15 mouse cellular contexts compared by ENCODE assay signal in genomic region chr16:25531761-25532336, GRCm38 (mm10).
DNase-seq lines count a peak whose midpoint lies in the region; ATAC-seq lines count a peak whose summit lies in the region.
"Had no signal": no experiment of that assay in that cellular context is flagged by ENCODE, and none has a peak within 500 bp of the region (broad histone marks: within the 10 kb centered on the region; RNA-seq: fewer than 3 reads in every experiment).

No protein-coding gene starts in this region.

- no peaks in the 10 kb centered on the region for H3K9me3 ChIP-seq in embryonic facial prominence, embryonic 14.5 days (ENCODE audit: control insufficient read depth, low read length)
- H3K9me3 ChIP-seq in embryonic facial prominence, embryonic 10.5 days: no peaks in the 10 kb centered on the region
- H3K9me3 ChIP-seq: forebrain, embryonic 15.5 days; G1E; heart, embryonic 13.5 days; limb, embryonic 10.5 days; liver, embryonic 12.5 days had no signal

- H3K4me3 ChIP-seq in embryonic facial prominence, embryonic 14.5 days (ENCODE audit: low read depth, low read length): no peak overlapping the region
- H3K4me3 ChIP-seq in embryonic facial prominence, embryonic 10.5 days: no peak overlapping the region
- H3K4me3 ChIP-seq: forebrain, embryonic 15.5 days; heart, embryonic 13.5 days; limb, embryonic 10.5 days; liver, embryonic 12.5 days had no signal

- no peak overlapping the region for H3K4me2 ChIP-seq in embryonic facial prominence, embryonic 14.5 days (ENCODE audit: low read depth, low read length)
- H3K4me2 ChIP-seq: forebrain, embryonic 15.5 days; heart, embryonic 13.5 days; liver, embryonic 12.5 days had no signal

- no peak for ATAC-seq in embryonic facial prominence, embryonic 14.5 days (ENCODE audit: low read depth)
- ATAC-seq in erythroblast, adult 5-6 weeks (replicated peaks; ENCODE audit: low FRiP score, poor library complexity, severe bottlenecking): no peak
- ATAC-seq: liver, embryonic 12.5 days had no signal

- no peaks in the 10 kb centered on the region for H3K27me3 ChIP-seq in embryonic facial prominence, embryonic 14.5 days (replicated peaks; ENCODE audit: control insufficient read depth, insufficient read depth, low read length)
- H3K27me3 ChIP-seq in embryonic facial prominence, embryonic 10.5 days (replicated peaks; ENCODE audit: low read depth, poor library complexity, severe bottlenecking): no peaks in the 10 kb centered on the region
- H3K27me3 ChIP-seq: forebrain, embryonic 15.5 days; heart, embryonic 13.5 days; liver, embryonic 12.5 days had no signal

- H3K27ac ChIP-seq in embryonic facial prominence, embryonic 14.5 days (replicated peaks; ENCODE audit: low read depth, low read length): no peak overlapping the region
- no peak overlapping the region for H3K27ac ChIP-seq in embryonic facial prominence, embryonic 10.5 days (replicated peaks)
- H3K27ac ChIP-seq: forebrain, embryonic 15.5 days; heart, embryonic 13.5 days; limb, embryonic 10.5 days; liver, embryonic 12.5 days had no signal

- 66% methylated on average over 4 of the region's 4 CpGs for WGBS in embryonic facial prominence, embryonic 14.5 days
- 84% methylated on average over 4 of the region's 4 CpGs for WGBS in embryonic facial prominence, embryonic 10.5 days

- DNase-seq in embryonic facial prominence, embryonic 14.5 days (ENCODE audit: low spot score): peak; percentile 55
- DNase-seq in embryonic facial prominence, embryonic 10.5 days (ENCODE audit: low spot score): no peak
- peak; percentile 8 to 22 for DNase-seq in kidney, postnatal 36 days
- DNase-seq in kidney, postnatal 25 days: no peak
- DNase-seq in 416B (ENCODE audit: low read depth): peak; percentile 37
- peak; percentile 7 to 22 for DNase-seq in adrenal gland, postnatal 36 days
- DNase-seq in frontal cortex, postnatal 25 days (ENCODE audit: low spot score in 2 of 2): no peak
- DNase-seq: cerebellum, adult 8-10 months; thymus, postnatal 4 days had no signal

- H3K9ac ChIP-seq in embryonic facial prominence, embryonic 14.5 days (ENCODE audit: low read depth, low read length): no peak overlapping the region
- H3K9ac ChIP-seq: forebrain, embryonic 15.5 days; heart, embryonic 13.5 days; liver, embryonic 12.5 days had no signal

- no peaks in the 10 kb centered on the region for H3K36me3 ChIP-seq in embryonic facial prominence, embryonic 14.5 days (ENCODE audit: control insufficient read depth, insufficient read depth, low read length)
- H3K36me3 ChIP-seq in embryonic facial prominence, embryonic 10.5 days (replicated peaks): no peaks in the 10 kb centered on the region
- H3K36me3 ChIP-seq: forebrain, embryonic 15.5 days; G1E; heart, embryonic 13.5 days; limb, embryonic 10.5 days; liver, embryonic 12.5 days had no signal

- H3K4me1 ChIP-seq in embryonic facial prominence, embryonic 14.5 days (ENCODE audit: control insufficient read depth, insufficient read depth, low read length): no peaks in the 10 kb centered on the region
- H3K4me1 ChIP-seq in embryonic facial prominence, embryonic 10.5 days: no peaks in the 10 kb centered on the region
- H3K4me1 ChIP-seq: forebrain, embryonic 15.5 days; heart, embryonic 13.5 days; limb, embryonic 10.5 days; liver, embryonic 12.5 days had no signal

Comparison
In these comparisons a context has a peak if more than half of its experiments do, and no peak if none do; other contexts are left out.
1. DNase-seq: peak in embryonic facial prominence, embryonic 14.5 days (single experiment), kidney, postnatal 36 days (2 of 2), 416B (single experiment) and adrenal gland, postnatal 36 days (2 of 2); none in embryonic facial prominence, embryonic 10.5 days (single experiment), kidney, postnatal 25 days (0 of 2) and frontal cortex, postnatal 25 days (0 of 2).